Mouse (Mus musculus): ENCODE measurements around the gene Atp5f1. TPM values are rescaled to one million over a fixed set of nuclear protein-coding genes. Genes with fewer than 3 reads are reported as not detected.

Gene Atp5f1
- total RNA-seq, 2 experiments from 2014 or later, result 1,228 to 1,265 TPM

GRCm38 (mm10) chr3:105900266-105900665, 59.6 kb downstream of the Atp5f1 start:
- no peak for DNase-seq

GRCm38 (mm10) chr3:105899394-105900147, 60.3 kb downstream of the Atp5f1 start:
- DNase-seq, result peak; percentile 84 to 89

GRCm38 (mm10) chr3:105898861-105899260, 61.0 kb downstream of the Atp5f1 start:
- peak; percentile 61 to 71 for DNase-seq

- peak; percentile 52 to 83 for DNase-seq
Measured at GRCm38 (mm10) chr3:105898325-105898724, 61.6 kb downstream of the Atp5f1 start.

GRCm38 (mm10) chr3:105896811-105897210, 63.1 kb downstream of the Atp5f1 start:
- DNase-seq, result no peak

GRCm38 (mm10) chr3:105894601-105895592, 65.0 kb downstream of the Atp5f1 start:
- peak; percentile 96 for DNase-seq

GRCm38 (mm10) chr3:105893941-105894391, 65.9 kb downstream of the Atp5f1 start:
- peak; percentile 75 to 91 for DNase-seq

Other genes with a start within 250 kb of the Atp5f1 start
- 100 to 1,000 TPM; 106 to 109 TPM for gene Rap1a, start 158.8 kb downstream of the Atp5f1 start, total RNA-seq (2021)
- not detected for gene Adora3, start 89.2 kb downstream of the Atp5f1 start, total RNA-seq (2021)
- gene Tmigd3, start 89.2 kb downstream of the Atp5f1 start, total RNA-seq (2021), result under 1 TPM in 1 of 2 experiments, not detected in 1; 0.30 TPM
- under 1 TPM; 0.15 to 0.41 TPM for gene I830077J02Rik, start 27.4 kb downstream of the Atp5f1 start, total RNA-seq (2021)
- 10 to 100 TPM; 40.8 to 51.0 TPM for gene Wdr77, start 730 bp downstream of the Atp5f1 start, total RNA-seq (2021)
- gene Ovgp1, start 13.6 kb upstream of the Atp5f1 start, total RNA-seq (2021), result under 1 TPM in 1 of 2 experiments, not detected in 1; 0.31 TPM
- under 1 TPM in 1 of 2 experiments, not detected in 1; 0.64 TPM for gene Pifo, start 54.5 kb upstream of the Atp5f1 start, total RNA-seq (2021)
- gene Chil5, start 72.7 kb upstream of the Atp5f1 start, total RNA-seq (2021), result not detected
- gene Chia1, start 153.1 kb upstream of the Atp5f1 start, total RNA-seq (2021), result not detected
- not detected for gene Chil3, start 207.5 kb upstream of the Atp5f1 start, total RNA-seq (2021)

Data from heart, adult 18-20 months (tissue).